Mouse (Mus musculus) neural tube, embryonic 15.5 days (tissue): Measurements from ENCODE around the gene Rgs12. TPM values are rescaled to one million over a fixed set of nuclear protein-coding genes. Genes with fewer than 3 reads are reported as not detected.

Experiments used
- ATAC-seq: fragments of 200-750 bp; cut with Nextera tagmentation; 2 replicates; pipeline ENCODE4 v1.8.0; 2017; ENCODE audit warnings: mild to moderate bottlenecking, moderate TSS enrichment, moderate library complexity; ENCODE audit not compliant: low FRiP score
- H3K27ac ChIP-seq: fragments of 300-500 bp; sonication (generic); replicated peaks from 2 replicates; pipeline ENCODE4 v1.5.1; 2015; ENCODE audit warnings: mild to moderate bottlenecking, inconsistent platforms
- H3K27me3 ChIP-seq: fragments of 300-500 bp; sonication (generic); replicated peaks from 2 replicates; pipeline ENCODE4 v1.6.1; 2015; ENCODE audit warnings: inconsistent platforms
- H3K36me3 ChIP-seq: fragments of 300-500 bp; sonication (generic); 2 replicates; pipeline ENCODE4 v1.6.1; 2015; ENCODE audit warnings: inconsistent platforms
- H3K4me1 ChIP-seq: fragments of 300-500 bp; sonication (generic); 2 replicates; pipeline ENCODE4 v1.6.1; 2015; ENCODE audit warnings: inconsistent platforms
- H3K4me2 ChIP-seq: fragments of 300-500 bp; sonication (generic); 2 replicates; pipeline ENCODE4 v1.6.1; 2015; ENCODE audit warnings: inconsistent platforms, mild to moderate bottlenecking, moderate library complexity
- H3K4me3 ChIP-seq: fragments of 300-500 bp; sonication (generic); replicated peaks from 2 replicates; pipeline ENCODE4 v1.5.1; 2015; ENCODE audit warnings: mild to moderate bottlenecking, inconsistent platforms
- H3K9ac ChIP-seq: fragments of 300-500 bp; sonication (generic); replicated peaks from 2 replicates; pipeline ENCODE4 v1.6.1; 2015; ENCODE audit warnings: mild to moderate bottlenecking, inconsistent platforms
- H3K9me3 ChIP-seq: fragments of 300-500 bp; sonication (generic); replicated peaks from 2 replicates; pipeline ENCODE4 v1.6.1; 2016; ENCODE audit warnings: inconsistent platforms
- WGBS: fragments of 180-500 bp; shearing (Covaris S2); methylation state at CpG from one replicate; pipeline ENCODE4 v1.1.7; 2015; ENCODE audit warnings: mixed read lengths; 5-methylcytosine and 5-hydroxymethylcytosine counted together
- polyA plus RNA-seq: library from polyadenylated mRNA; unstranded; fragments of >200 nt; fragmentation: Nextera tagmentation; extraction: Ambion mirVana; gene quantifications from 2 replicates; pipeline ENCODE4 v1.2.1, GENCODE M21; 2015

The Rgs12 gene
- polyA plus RNA-seq, 1 experiment from 2014 or later: 32.9 TPM

- WGBS: 7% methylated on average over 1 of the region's 1 CpGs
- no peak overlapping the region for H3K9ac ChIP-seq
- H3K9me3 ChIP-seq: no peaks in the 10 kb centered on the region
- no peak overlapping the region for H3K4me3 ChIP-seq
- H3K4me2 ChIP-seq: no peak overlapping the region
- no peak overlapping the region for H3K27ac ChIP-seq
- peaks cover 10% of the 10 kb centered on the region for H3K36me3 ChIP-seq
- peak; percentile 79 for ATAC-seq
- H3K27me3 ChIP-seq: no peaks in the 10 kb centered on the region
- peaks cover 15% of the 10 kb centered on the region for H3K4me1 ChIP-seq
Measured at GRCm38 (mm10) chr5:34915801-34916200, 33.4 kb upstream of the Rgs12 start.

- no peaks in the 10 kb centered on the region for H3K27me3 ChIP-seq
- no peaks in the 10 kb centered on the region for H3K9me3 ChIP-seq
- H3K4me2 ChIP-seq: no peak overlapping the region
- H3K9ac ChIP-seq: 0 out of 2 replicates have a peak overlapping the region, but pooled peaks have one; percentile 1
- peaks cover 15% of the 10 kb centered on the region for H3K4me1 ChIP-seq
- peaks cover 4% of the 10 kb centered on the region; the same call in 1 of the 2 replicates for H3K36me3 ChIP-seq
- 41% methylated on average over 10 of the region's 10 CpGs for WGBS
- peak; percentile 32; the same call in 1 of the 2 replicates for ATAC-seq
- H3K27ac ChIP-seq: peak overlapping the region; percentile 10; the same call in 1 of the 2 replicates
- no peak overlapping the region for H3K4me3 ChIP-seq
Measured at GRCm38 (mm10) chr5:34917234-34917655, 32.0 kb upstream of the Rgs12 start.

GRCm38 (mm10) chr5:34918785-34919184 is 30.5 kb upstream of the Rgs12 start:
- ATAC-seq: no peak
- WGBS: 92% methylated on average over 3 of the region's 3 CpGs
- no peak overlapping the region for H3K9ac ChIP-seq
- no peak overlapping the region for H3K4me2 ChIP-seq
- no peak overlapping the region for H3K4me3 ChIP-seq
- H3K4me1 ChIP-seq: peaks cover 15% of the 10 kb centered on the region
- no peaks in the 10 kb centered on the region for H3K9me3 ChIP-seq
- H3K27me3 ChIP-seq: no peaks in the 10 kb centered on the region
- peaks cover 7% of the 10 kb centered on the region for H3K36me3 ChIP-seq
- no peak overlapping the region for H3K27ac ChIP-seq

DNA sequence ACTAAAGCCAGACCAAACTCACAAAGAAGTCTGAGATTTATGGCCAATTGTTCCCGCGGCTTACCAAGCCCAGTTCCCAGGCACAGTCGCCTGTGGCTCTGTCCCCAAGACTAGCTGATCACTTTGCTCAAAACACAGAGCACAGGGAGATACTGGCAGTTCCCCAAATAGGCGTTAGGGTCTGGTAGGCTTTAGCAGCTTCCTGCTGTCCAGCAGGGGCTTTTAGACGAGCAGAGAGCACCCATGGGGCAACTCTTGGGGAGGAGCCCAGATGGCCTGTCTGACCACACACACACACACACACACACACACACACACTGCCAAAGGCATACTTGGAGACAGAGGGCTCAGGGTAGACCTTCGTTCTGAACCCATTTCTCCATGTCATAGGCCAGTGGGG is 26.7 kb upstream of the Rgs12 start:
- no peak overlapping the region for H3K9ac ChIP-seq
- WGBS: 11% methylated on average over 6 of the region's 6 CpGs
- H3K9me3 ChIP-seq: no peaks in the 10 kb centered on the region
- H3K4me3 ChIP-seq: no peak overlapping the region
- 0 out of 2 replicates have a peak, but pooled peaks have one; percentile 11 for ATAC-seq
- no peak overlapping the region for H3K4me2 ChIP-seq
- H3K36me3 ChIP-seq: peaks cover 18% of the 10 kb centered on the region
- no peak overlapping the region for H3K27ac ChIP-seq
- no peaks in the 10 kb centered on the region for H3K27me3 ChIP-seq
- peaks cover under 1% of the 10 kb centered on the region; the same call in 1 of the 2 replicates for H3K4me1 ChIP-seq

- no peaks in the 10 kb centered on the region for H3K4me1 ChIP-seq
- H3K4me3 ChIP-seq: no peak overlapping the region
- H3K9ac ChIP-seq: no peak overlapping the region
- peaks cover 18% of the 10 kb centered on the region for H3K36me3 ChIP-seq
- no peak overlapping the region for H3K27ac ChIP-seq
- H3K9me3 ChIP-seq: no peaks in the 10 kb centered on the region
- 93% methylated on average over 4 of the region's 4 CpGs for WGBS
- no peaks in the 10 kb centered on the region for H3K27me3 ChIP-seq
- no peak overlapping the region for H3K4me2 ChIP-seq
- no peak for ATAC-seq
Measured at GRCm38 (mm10) chr5:34923920-34924319, 25.3 kb upstream of the Rgs12 start.

DNA sequence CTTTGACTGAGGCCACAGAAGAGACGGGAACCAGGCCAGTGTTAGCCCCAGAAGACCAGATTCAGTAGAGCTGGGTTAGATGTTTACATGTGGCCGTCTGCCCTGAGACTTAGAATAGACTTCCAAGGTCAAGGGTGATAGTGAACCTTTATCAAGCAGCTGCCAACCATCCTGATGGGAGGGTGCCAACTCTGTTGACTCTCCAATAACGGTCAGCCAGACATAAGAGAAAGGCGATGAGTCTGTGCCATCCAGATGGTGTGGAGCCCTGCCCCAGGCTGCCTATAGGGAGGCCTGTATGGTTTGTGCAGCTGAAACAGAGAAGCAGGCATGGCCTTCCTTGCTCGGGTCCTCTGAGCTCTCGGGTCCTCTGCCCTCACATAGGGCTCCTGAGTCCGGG is 24.7 kb upstream of the Rgs12 start:
- H3K27me3 ChIP-seq: no peaks in the 10 kb centered on the region
- H3K4me3 ChIP-seq: no peak overlapping the region
- H3K9me3 ChIP-seq: no peaks in the 10 kb centered on the region
- H3K9ac ChIP-seq: no peak overlapping the region
- WGBS: 91% methylated on average over 7 of the region's 7 CpGs
- H3K4me2 ChIP-seq: no peak overlapping the region
- no peak for ATAC-seq
- H3K27ac ChIP-seq: no peak overlapping the region
- H3K4me1 ChIP-seq: no peaks in the 10 kb centered on the region
- peaks cover 18% of the 10 kb centered on the region for H3K36me3 ChIP-seq

GRCm38 (mm10) chr5:34927648-34928047 is 21.6 kb upstream of the Rgs12 start:
- H3K4me2 ChIP-seq: no peak overlapping the region
- H3K4me1 ChIP-seq: peaks cover 23% of the 10 kb centered on the region
- no peak overlapping the region for H3K4me3 ChIP-seq
- H3K9ac ChIP-seq: no peak overlapping the region
- H3K9me3 ChIP-seq: no peaks in the 10 kb centered on the region
- WGBS: 95% methylated on average over 4 of the region's 4 CpGs
- H3K36me3 ChIP-seq: peaks cover 18% of the 10 kb centered on the region
- H3K27me3 ChIP-seq: no peaks in the 10 kb centered on the region
- no peak for ATAC-seq
- H3K27ac ChIP-seq: no peak overlapping the region

- WGBS: 56% methylated on average over 9 of the region's 9 CpGs
- H3K27me3 ChIP-seq: no peaks in the 10 kb centered on the region
- no peak overlapping the region for H3K4me3 ChIP-seq
- H3K9ac ChIP-seq: no peak overlapping the region
- H3K36me3 ChIP-seq: no peaks in the 10 kb centered on the region
- no peak for ATAC-seq
- peak overlapping the region; percentile 58; the same call in 1 of the 2 replicates for H3K27ac ChIP-seq
- no peak overlapping the region for H3K4me2 ChIP-seq
- H3K9me3 ChIP-seq: no peaks in the 10 kb centered on the region
- H3K4me1 ChIP-seq: peaks cover 23% of the 10 kb centered on the region
Measured at GRCm38 (mm10) chr5:34930151-34930975, 18.9 kb upstream of the Rgs12 start.

- Histone ChIP-seq H3K36me3 (no peaks in the 10 kb centered on the region), H3K27ac (peak overlapping the region; percentile 58), H3K9me3 (no peaks in the 10 kb centered on the region), H3K27me3 (no peaks in the 10 kb centered on the region), H3K4me1 (peaks cover 23% of the 10 kb centered on the region), H3K9ac (no peak overlapping the region), H3K4me3 (no peak overlapping the region), H3K4me2 (no peak overlapping the region)
- ATAC-seq: no peak; the same call in 1 of the 2 replicates
- WGBS: 59% methylated on average over 2 of the region's 2 CpGs
Measured at GRCm38 (mm10) chr5:34931091-34931490, 18.2 kb upstream of the Rgs12 start.

DNA sequence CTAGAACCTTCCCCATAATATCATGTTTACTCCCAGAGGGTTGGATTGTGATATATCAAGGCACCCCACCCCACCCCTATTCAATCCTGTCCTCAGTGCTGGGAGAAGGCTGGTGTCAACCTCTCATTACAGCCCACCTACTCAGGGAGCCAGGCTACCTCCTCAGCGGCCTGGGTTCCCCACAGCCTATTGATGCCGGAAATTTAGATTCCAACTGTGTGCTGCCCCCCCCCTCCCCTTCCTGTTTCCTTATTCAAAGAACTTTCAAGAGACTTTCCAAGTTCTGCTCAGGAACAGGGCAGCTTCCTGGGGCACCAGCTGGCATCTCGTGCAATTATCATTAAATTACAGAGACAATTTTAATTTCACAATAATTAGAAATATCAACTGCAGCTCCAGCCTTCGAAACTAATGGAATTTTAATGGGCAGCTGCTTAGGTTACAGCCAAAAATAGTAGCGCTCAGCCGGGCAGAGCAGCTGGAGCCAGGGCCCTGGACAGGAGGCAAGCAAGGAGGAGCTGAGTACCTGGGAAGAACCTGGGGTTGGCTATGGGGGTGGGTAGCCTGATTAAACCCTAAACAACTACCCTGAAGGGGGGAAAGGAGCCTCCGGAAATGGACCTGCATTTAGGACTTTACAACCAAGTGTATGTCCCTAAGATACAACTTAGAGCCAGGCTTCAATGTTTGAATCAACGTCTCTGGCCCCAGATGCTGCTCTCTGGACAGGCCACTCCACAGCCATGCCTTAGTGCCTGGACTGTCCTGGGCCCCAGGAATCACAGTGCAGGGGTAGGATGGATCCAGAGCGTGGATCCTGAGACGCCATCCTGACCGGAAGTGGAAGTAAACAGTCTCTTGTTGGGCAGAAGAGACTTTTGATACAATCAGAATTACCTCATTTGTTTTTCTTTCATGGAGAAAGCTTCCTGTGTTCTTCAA is 17.5 kb upstream of the Rgs12 start:
- no peaks in the 10 kb centered on the region for H3K36me3 ChIP-seq
- no peak overlapping the region for H3K9ac ChIP-seq
- peaks cover 23% of the 10 kb centered on the region for H3K4me1 ChIP-seq
- H3K4me3 ChIP-seq: no peak overlapping the region
- WGBS: 40% methylated on average over 11 of the region's 11 CpGs
- no peak for ATAC-seq
- H3K27ac ChIP-seq: peak overlapping the region; percentile 63
- H3K27me3 ChIP-seq: no peaks in the 10 kb centered on the region
- H3K9me3 ChIP-seq: no peaks in the 10 kb centered on the region
- no peak overlapping the region for H3K4me2 ChIP-seq

DNA sequence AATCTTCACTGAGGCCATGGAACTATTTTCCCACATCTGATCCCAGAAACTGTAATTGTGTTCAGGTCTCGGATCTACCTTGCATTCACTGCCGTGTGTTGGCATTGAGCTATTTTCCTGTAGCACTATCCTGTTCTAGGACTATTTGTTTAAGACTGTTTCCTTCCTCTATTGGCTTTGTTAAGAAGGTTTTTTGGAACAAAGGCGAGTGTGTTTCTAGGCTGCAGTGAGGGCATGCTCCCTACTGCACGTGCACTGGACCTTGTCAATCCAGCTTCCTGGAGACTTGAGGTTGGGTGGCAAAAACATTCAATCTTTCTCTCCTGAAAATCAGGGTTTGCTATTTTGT is 16.8 kb upstream of the Rgs12 start:
- Histone ChIP-seq H3K4me2 (no peak overlapping the region), H3K36me3 (no peaks in the 10 kb centered on the region), H3K9ac (no peak overlapping the region), H3K27me3 (no peaks in the 10 kb centered on the region), H3K4me3 (no peak overlapping the region), H3K27ac (peak overlapping the region; percentile 63; the same call in 1 of the 2 replicates), H3K9me3 (no peaks in the 10 kb centered on the region), H3K4me1 (peaks cover 23% of the 10 kb centered on the region)
- no peak for ATAC-seq
- 30% methylated on average over 4 of the region's 4 CpGs for WGBS
